Mouse (Mus musculus) hindbrain, embryonic 10.5 days (tissue): ENCODE data around the gene Iqcj. TPM values are rescaled to one million over a fixed set of nuclear protein-coding genes. Genes with fewer than 3 reads are reported as not detected.

ENCODE experiments used
- DNase-seq: peaks from one replicate; pipeline ENCODE4 v3.0.0-alpha.2; 2017; ENCODE audit warnings: low spot score
- H3K27ac ChIP-seq: fragments of 300-500 bp; sonication (generic); 2 replicates; pipeline ENCODE4 v1.5.1; 2016; ENCODE audit warnings: mild to moderate bottlenecking, moderate library complexity
- H3K27me3 ChIP-seq: fragments of 300-500 bp; sonication (generic); 2 replicates; pipeline ENCODE4 v1.6.1; 2016; ENCODE audit warnings: mild to moderate bottlenecking; ENCODE audit not compliant: poor library complexity, insufficient read depth, severe bottlenecking
- H3K36me3 ChIP-seq: fragments of 300-500 bp; sonication (generic); 2 replicates; pipeline ENCODE4 v1.6.1; 2016; ENCODE audit warnings: mild to moderate bottlenecking, moderate library complexity
- H3K4me1 ChIP-seq: fragments of 300-500 bp; sonication (generic); replicated peaks from 2 replicates; pipeline ENCODE4 v1.6.1; 2016; ENCODE audit warnings: mild to moderate bottlenecking
- H3K4me3 ChIP-seq: fragments of 300-500 bp; sonication (generic); 2 replicates; pipeline ENCODE4 v1.5.1; 2016; ENCODE audit warnings: mild to moderate bottlenecking, moderate library complexity
- H3K9me3 ChIP-seq: fragments of 300-500 bp; sonication (generic); 2 replicates; pipeline ENCODE4 v1.6.1; 2016; ENCODE audit warnings: mild to moderate bottlenecking, moderate library complexity
- WGBS: fragments of 180-500 bp; shearing (Covaris S2); methylation state at CpG from one replicate; pipeline ENCODE4 v1.1.7; 2016; 5-methylcytosine and 5-hydroxymethylcytosine counted together
- polyA plus RNA-seq: library from polyadenylated mRNA; unstranded; fragments of >200 nt; fragmentation: Nextera tagmentation; extraction: Ambion mirVana; gene quantifications from 2 replicates; pipeline ENCODE4 v1.2.1, GENCODE M21; 2016

Gene Iqcj
- polyA plus RNA-seq, 1 experiment from 2014 or later = not detected

- Histone ChIP-seq H3K27ac (no peak overlapping the region), H3K27me3 (0 out of 2 replicates have a peak, but pooled peaks cover 5% of the 10 kb centered on the region), H3K36me3 (no peaks in the 10 kb centered on the region), H3K4me1 (peaks cover 14% of the 10 kb centered on the region), H3K9me3 (no peaks in the 10 kb centered on the region), H3K4me3 (no peak overlapping the region)
- WGBS = 91% methylated on average over 6 of the region's 6 CpGs
- DNase-seq = no peak
Observed at GRCm38 (mm10) chr3:67961934-67962639, 70.1 kb downstream of the Iqcj start.

GRCm38 (mm10) chr3:67974340-67974998 is 82.4 kb downstream of the Iqcj start:
- DNase-seq = no peak
- H3K36me3 ChIP-seq = no peaks in the 10 kb centered on the region
- no peak overlapping the region for H3K27ac ChIP-seq
- peaks cover 10% of the 10 kb centered on the region for H3K9me3 ChIP-seq
- H3K4me1 ChIP-seq = no peaks in the 10 kb centered on the region
- H3K4me3 ChIP-seq = no peak overlapping the region
- H3K27me3 ChIP-seq = no peaks in the 10 kb centered on the region
- 83% methylated on average over 2 of the region's 2 CpGs for WGBS

- H3K27ac ChIP-seq = no peak overlapping the region
- no peak overlapping the region for H3K4me3 ChIP-seq
- 83% methylated on average over 1 of the region's 1 CpGs for WGBS
- no peaks in the 10 kb centered on the region for H3K9me3 ChIP-seq
- H3K36me3 ChIP-seq = no peaks in the 10 kb centered on the region
- no peak for DNase-seq
- H3K27me3 ChIP-seq = no peaks in the 10 kb centered on the region
- H3K4me1 ChIP-seq = no peaks in the 10 kb centered on the region
Observed at GRCm38 (mm10) chr3:67980006-67980405, 88.0 kb downstream of the Iqcj start.

- no peaks in the 10 kb centered on the region for H3K9me3 ChIP-seq
- H3K36me3 ChIP-seq = no peaks in the 10 kb centered on the region
- no peaks in the 10 kb centered on the region for H3K27me3 ChIP-seq
- H3K27ac ChIP-seq = no peak overlapping the region
- 63% methylated on average over 12 of the region's 12 CpGs for WGBS
- peak; percentile 4 for DNase-seq
- H3K4me1 ChIP-seq = no peaks in the 10 kb centered on the region
- H3K4me3 ChIP-seq = no peak overlapping the region
Observed at GRCm38 (mm10) chr3:67983329-67983728, 91.3 kb downstream of the Iqcj start.

GRCm38 (mm10) chr3:68002415-68002814 is 110.4 kb downstream of the Iqcj start:
- no peak for DNase-seq
- Histone ChIP-seq H3K27me3 (no peaks in the 10 kb centered on the region), H3K4me1 (no peaks in the 10 kb centered on the region), H3K9me3 (no peaks in the 10 kb centered on the region), H3K27ac (no peak overlapping the region), H3K36me3 (no peaks in the 10 kb centered on the region), H3K4me3 (no peak overlapping the region)
- WGBS = 86% methylated on average over 4 of the region's 4 CpGs

GRCm38 (mm10) chr3:68012342-68012741 is 120.3 kb downstream of the Iqcj start:
- Histone ChIP-seq H3K4me3 (no peak overlapping the region), H3K4me1 (no peaks in the 10 kb centered on the region), H3K27ac (no peak overlapping the region), H3K36me3 (no peaks in the 10 kb centered on the region), H3K9me3 (no peaks in the 10 kb centered on the region), H3K27me3 (no peaks in the 10 kb centered on the region)
- no peak for DNase-seq

GRCm38 (mm10) chr3:68015786-68016185 is 123.8 kb downstream of the Iqcj start:
- Histone ChIP-seq H3K27ac (no peak overlapping the region), H3K9me3 (no peaks in the 10 kb centered on the region), H3K36me3 (no peaks in the 10 kb centered on the region), H3K27me3 (no peaks in the 10 kb centered on the region), H3K4me3 (no peak overlapping the region), H3K4me1 (no peaks in the 10 kb centered on the region)
- no peak for DNase-seq
- WGBS = 55% methylated on average over 1 of the region's 1 CpGs

GRCm38 (mm10) chr3:68019401-68019800 is 127.4 kb downstream of the Iqcj start:
- Histone ChIP-seq H3K27me3 (no peaks in the 10 kb centered on the region), H3K9me3 (no peaks in the 10 kb centered on the region), H3K4me1 (no peaks in the 10 kb centered on the region), H3K36me3 (no peaks in the 10 kb centered on the region), H3K27ac (no peak overlapping the region), H3K4me3 (no peak overlapping the region)
- WGBS = 50% methylated on average over 4 of the region's 4 CpGs
- DNase-seq = no peak

GRCm38 (mm10) chr3:68036097-68036496 is 144.1 kb downstream of the Iqcj start:
- 64% methylated on average over 3 of the region's 3 CpGs for WGBS
- Histone ChIP-seq H3K4me3 (no peak overlapping the region), H3K9me3 (no peaks in the 10 kb centered on the region), H3K27ac (no peak overlapping the region), H3K36me3 (no peaks in the 10 kb centered on the region), H3K27me3 (no peaks in the 10 kb centered on the region), H3K4me1 (no peaks in the 10 kb centered on the region)
- no peak for DNase-seq

- DNase-seq = no peak
- 93% methylated on average over 2 of the region's 2 CpGs for WGBS
- H3K9me3 ChIP-seq = no peaks in the 10 kb centered on the region
- no peak overlapping the region for H3K4me3 ChIP-seq
- no peak overlapping the region for H3K27ac ChIP-seq
- H3K27me3 ChIP-seq = no peaks in the 10 kb centered on the region
- H3K4me1 ChIP-seq = no peaks in the 10 kb centered on the region
- H3K36me3 ChIP-seq = no peaks in the 10 kb centered on the region
Observed at GRCm38 (mm10) chr3:68042951-68043350, 150.9 kb downstream of the Iqcj start.

- peaks cover 6% of the 10 kb centered on the region; the same call in 1 of the 2 replicates for H3K4me1 ChIP-seq
- H3K27me3 ChIP-seq = no peaks in the 10 kb centered on the region
- 52% methylated on average over 9 of the region's 9 CpGs for WGBS
- peak; percentile 43 for DNase-seq
- H3K36me3 ChIP-seq = no peaks in the 10 kb centered on the region
- H3K4me3 ChIP-seq = no peak overlapping the region
- H3K27ac ChIP-seq = no peak overlapping the region
- H3K9me3 ChIP-seq = no peaks in the 10 kb centered on the region
Observed at GRCm38 (mm10) chr3:68045475-68046416, 153.7 kb downstream of the Iqcj start.

GRCm38 (mm10) chr3:68053538-68053937 is 161.5 kb downstream of the Iqcj start:
- H3K27me3 ChIP-seq = no peaks in the 10 kb centered on the region; the same call in 1 of the 2 replicates
- no peak overlapping the region for H3K4me3 ChIP-seq
- H3K4me1 ChIP-seq = peaks cover 6% of the 10 kb centered on the region; the same call in 1 of the 2 replicates
- H3K36me3 ChIP-seq = no peaks in the 10 kb centered on the region
- H3K27ac ChIP-seq = no peak overlapping the region
- H3K9me3 ChIP-seq = no peaks in the 10 kb centered on the region
- DNase-seq = no peak
- 48% methylated on average over 2 of the region's 2 CpGs for WGBS

GRCm38 (mm10) chr3:68055071-68055470 is 163.1 kb downstream of the Iqcj start:
- no peak for DNase-seq
- no peaks in the 10 kb centered on the region for H3K36me3 ChIP-seq
- no peaks in the 10 kb centered on the region for H3K4me1 ChIP-seq
- no peak overlapping the region for H3K27ac ChIP-seq
- no peaks in the 10 kb centered on the region; the same call in 1 of the 2 replicates for H3K27me3 ChIP-seq
- H3K9me3 ChIP-seq = no peaks in the 10 kb centered on the region
- 63% methylated on average over 13 of the region's 13 CpGs for WGBS
- H3K4me3 ChIP-seq = no peak overlapping the region
